Mouse (Mus musculus) skeletal muscle tissue, adult 2 months (tissue): ENCODE measurements at regions not wholly inside any gene's neighbourhood (a gene's known extent, or its start where the extent isn't known, plus 50 kb on each side); places are given as distances from the start of the nearest gene placed in this dataset.

ENCODE experiments used
- DNase-seq: peaks from one replicate; pipeline ENCODE4 v3.0.0-alpha.2; 2012; ENCODE audit warnings: low read depth, low spot score

- DNase-seq, result no peak
These were observed 261.1 kb upstream of the Kcnq5 start for GRCm38 (mm10) chr1:22222836-22223235.

GRCm38 (mm10) chr1:22211795-22212194 is 250.1 kb upstream of the Kcnq5 start:
- DNase-seq, result no peak

- no peak for DNase-seq
These were observed 249.5 kb upstream of the Kcnq5 start for GRCm38 (mm10) chr1:22211232-22211631.

- no peak for DNase-seq
These were observed 248.9 kb upstream of the Kcnq5 start for GRCm38 (mm10) chr1:22210621-22211020.

- DNase-seq, result no peak
These were observed 246.5 kb upstream of the Kcnq5 start for GRCm38 (mm10) chr1:22208287-22208686.

- DNase-seq, result no peak
These were observed 245.2 kb upstream of the Kcnq5 start for GRCm38 (mm10) chr1:22206935-22207334.

GRCm38 (mm10) chr1:22167621-22168181 is 206.0 kb upstream of the Kcnq5 start:
- no peak for DNase-seq

- DNase-seq, result no peak
These were observed 174.9 kb upstream of the Kcnq5 start for GRCm38 (mm10) chr1:22136571-22137122.

GRCm38 (mm10) chr1:22118266-22118772 is 156.6 kb upstream of the Kcnq5 start:
- no peak for DNase-seq

- no peak for DNase-seq
These were observed 154.7 kb upstream of the Kcnq5 start for GRCm38 (mm10) chr1:22116466-22116865.

- DNase-seq, result no peak
These were observed 143.8 kb upstream of the Kcnq5 start for GRCm38 (mm10) chr1:22105496-22105895.

- DNase-seq, result no peak
These were observed 109.8 kb upstream of the Kcnq5 start for GRCm38 (mm10) chr1:22071405-22072117.

GRCm38 (mm10) chr1:22070028-22070427 is 108.3 kb upstream of the Kcnq5 start:
- DNase-seq, result peak; percentile 3
